Mouse (Mus musculus) heart, postnatal 0 days (tissue): Measurements from ENCODE around the gene Mettl1. TPM values are rescaled to one million over a fixed set of nuclear protein-coding genes. Genes with fewer than 3 reads are reported as not detected.
"Not testable (repeated sequence)": the region's sequence is repeated elsewhere in the genome, so short reads cannot be mapped to it uniquely, and the experiment has no call there.

Experiments used
- ATAC-seq: fragments of 200-750 bp; cut with Nextera tagmentation; 2 replicates; pipeline ENCODE4 v1.8.0; 2017; ENCODE audit warnings: low read depth, moderate number of reproducible peaks, moderate library complexity; ENCODE audit not compliant: insufficient read depth
- DNase-seq: peaks from one replicate; pipeline ENCODE4 v3.0.0-alpha.2; 2016; ENCODE audit warnings: low spot score
- H3K27ac ChIP-seq: fragments of 300-500 bp; sonication (generic); 2 replicates; pipeline ENCODE4 v1.5.1; 2014; ENCODE audit warnings: low read depth, mild to moderate bottlenecking
- H3K27me3 ChIP-seq: fragments of 300-500 bp; sonication (generic); 2 replicates; pipeline ENCODE4 v1.6.1; 2014; ENCODE audit warnings: low read length, mixed read lengths; ENCODE audit not compliant: control insufficient read depth, insufficient read depth
- H3K36me3 ChIP-seq: fragments of 300-500 bp; sonication (generic); replicated peaks from 2 replicates; pipeline ENCODE4 v1.6.1; 2014; ENCODE audit warnings: low read length, mixed read lengths; ENCODE audit not compliant: control insufficient read depth, insufficient read depth
- H3K4me1 ChIP-seq: fragments of 300-500 bp; sonication (generic); 2 replicates; pipeline ENCODE4 v1.6.1; 2014; ENCODE audit warnings: antibody characterized with exemption; ENCODE audit not compliant: control insufficient read depth, insufficient read depth
- H3K4me2 ChIP-seq: fragments of 300-500 bp; sonication (generic); 2 replicates; pipeline ENCODE4 v1.6.1; 2014; ENCODE audit warnings: low read depth, mild to moderate bottlenecking, low read length, moderate library complexity
- H3K4me3 ChIP-seq: fragments of 300-500 bp; sonication (generic); 2 replicates; pipeline ENCODE4 v1.5.1; 2014; ENCODE audit warnings: low read depth, low read length
- H3K9ac ChIP-seq: fragments of 300-500 bp; sonication (generic); replicated peaks from 2 replicates; pipeline ENCODE4 v1.6.1; 2014; ENCODE audit warnings: low read depth, low read length, mixed read lengths
- H3K9me3 ChIP-seq: fragments of 300-500 bp; sonication (generic); replicated peaks from 2 replicates; pipeline ENCODE4 v1.6.1; 2016; ENCODE audit warnings: low read length; ENCODE audit not compliant: control insufficient read depth
- CTCF ChIP-seq: IDR thresholded peaks from 2 replicates; pipeline ENCODE4 v1.5.1; 2016; ENCODE audit warnings: antibody characterized with exemption, control low read depth, low read depth
- EP300 ChIP-seq: IDR thresholded peaks from 2 replicates; pipeline ENCODE4 v1.6.1; 2016; ENCODE audit warnings: antibody characterized with exemption, low read depth
- WGBS: fragments of 180-500 bp; shearing (Covaris S2); extraction: QIAGEN DNeasy Blood & Tissue Kit; methylation state at CpG from one replicate; pipeline ENCODE4 v1.1.7; 2014; 5-methylcytosine and 5-hydroxymethylcytosine counted together
- polyA plus RNA-seq: library from polyadenylated mRNA; unstranded; fragments of >200 nt; fragmentation: Nextera tagmentation; extraction: Ambion mirVana; gene quantifications from 2 replicates; pipeline ENCODE4 v1.2.1, GENCODE M21; 2015
- total RNA-seq: library from RNA; depleted of rRNA; stranded (reverse); fragments of >200 nt; gene quantifications from 2 replicates; pipeline ENCODE4 v1.2.3, GENCODE M21; 2014; ENCODE audit warnings: low replicate concordance

Mettl1 gene
- total and polyA plus RNA-seq, 2 experiments from 2014 or later = 9.2 to 19.6 TPM

- 8% methylated on average over 30 of the region's 30 CpGs for WGBS
- ATAC-seq = peak; percentile 22; the same call in 1 of the 2 replicates
- Histone ChIP-seq H3K9ac (peak overlapping the region; percentile 81), H3K4me3 (peak overlapping the region; percentile 89), H3K27me3 (no peaks in the 10 kb centered on the region), H3K4me1 (peaks cover 19% of the 10 kb centered on the region), H3K27ac (peak overlapping the region; percentile 89), H3K36me3 (peaks cover 39% of the 10 kb centered on the region), H3K4me2 (peak overlapping the region; percentile 80), H3K9me3 (no peaks in the 10 kb centered on the region)
- DNase-seq = no peak
- TF ChIP-seq CTCF = no peak
- TF ChIP-seq EP300 = no peak
Observed at GRCm38 (mm10) chr10:127069281-127070189, 28.3 kb downstream of the Mettl1 start.

DNA sequence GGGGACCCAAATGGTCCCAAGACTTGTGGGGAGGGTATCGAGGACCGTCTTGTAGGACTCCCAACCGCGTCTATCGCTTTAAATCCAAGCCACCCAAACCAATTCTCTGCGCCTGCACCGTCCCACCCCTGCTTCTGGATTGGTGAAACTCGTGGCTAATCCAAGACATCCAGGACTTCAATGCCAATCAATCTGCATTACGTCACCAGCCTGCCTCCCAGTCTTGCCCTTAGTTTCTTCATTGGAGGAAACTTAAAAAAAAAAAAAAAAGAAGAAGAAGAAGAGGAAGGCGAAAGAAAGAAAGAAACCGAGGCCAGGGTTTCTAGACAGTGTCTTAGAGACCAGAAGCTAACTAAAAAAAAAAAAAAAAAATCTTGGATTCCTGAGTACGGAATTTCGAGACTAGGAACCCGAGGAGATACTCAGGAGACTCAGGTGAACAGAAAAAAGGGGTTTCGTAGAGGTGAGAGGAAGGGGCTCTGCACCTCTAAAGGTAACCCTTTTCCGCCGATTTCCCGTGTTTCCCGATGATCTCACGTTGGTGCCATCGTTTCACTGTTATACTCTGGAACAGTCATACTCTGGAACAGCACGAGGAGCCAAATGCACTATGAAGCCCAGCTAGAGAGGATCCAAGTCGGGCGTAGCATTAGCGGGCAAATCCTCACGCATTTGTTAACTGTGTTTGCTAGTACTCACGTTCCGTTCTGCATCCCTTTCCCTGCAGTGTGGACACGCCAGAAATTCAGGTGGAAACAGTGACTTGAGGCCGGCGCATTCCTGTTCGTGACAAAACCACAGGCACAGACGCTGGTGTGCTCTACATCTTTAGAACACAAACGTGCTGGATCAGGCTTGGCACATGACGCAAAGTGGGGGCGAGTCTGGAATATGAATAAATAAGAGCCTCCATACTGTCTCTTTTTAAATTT, 29.2 kb downstream of the Mettl1 start, which contains the start of gene Tspan31:
Gene Tspan31, minus strand, starts transcription at position 75 of the 932 bp plus-strand sequence.
- Histone ChIP-seq H3K9me3 (no peaks in the 10 kb centered on the region), H3K27me3 (peaks cover 6% of the 10 kb centered on the region), H3K4me2 (peak within 1 kb of the TSS; percentile 80), H3K27ac (peak within 1 kb of the TSS; percentile 89), H3K36me3 (peaks cover 31% of the 10 kb centered on the region), H3K4me1 (peaks cover 15% of the 10 kb centered on the region), H3K4me3 (peak within 1 kb of the TSS; percentile 89), H3K9ac (peak within 1 kb of the TSS; percentile 81)
- peak; percentile 98 for DNase-seq
- WGBS = 1% methylated on average over 36 of the region's 36 CpGs
- TF ChIP-seq EP300 (no peak), CTCF (no peak)
- peak; percentile 91 for ATAC-seq

- no peak overlapping the region; the same call in 1 of the 2 replicates for H3K9ac ChIP-seq
- H3K4me2 ChIP-seq = peak overlapping the region; percentile 80
- H3K36me3 ChIP-seq = peaks cover 23% of the 10 kb centered on the region
- no peak overlapping the region for H3K27ac ChIP-seq
- TF ChIP-seq CTCF = no peak
- TF ChIP-seq EP300 = no peak
- H3K9me3 ChIP-seq = no peaks in the 10 kb centered on the region
- peaks cover 15% of the 10 kb centered on the region for H3K4me1 ChIP-seq
- no peak for DNase-seq
- no peak for ATAC-seq
- 68% methylated on average over 9 of the region's 9 CpGs for WGBS
- H3K4me3 ChIP-seq = peak overlapping the region; percentile 89; the same call in 1 of the 2 replicates
- H3K27me3 ChIP-seq = peaks cover 13% of the 10 kb centered on the region
Observed at GRCm38 (mm10) chr10:127071203-127071602, 30.0 kb downstream of the Mettl1 start.

- not testable (repeated sequence) for H3K9me3 ChIP-seq, H3K4me2 ChIP-seq, H3K9ac ChIP-seq, H3K27ac ChIP-seq, DNase-seq, ATAC-seq, H3K4me3 ChIP-seq
- Histone ChIP-seq H3K27me3 (peaks cover 22% of the 10 kb centered on the region), H3K4me1 (peaks cover 15% of the 10 kb centered on the region), H3K36me3 (peaks cover 12% of the 10 kb centered on the region)
- whole genome bisulfite sequencing = 77% methylated on average over 4 of the region's 4 CpGs
Observed at GRCm38 (mm10) chr10:127072270-127072669, 31.1 kb downstream of the Mettl1 start.

GRCm38 (mm10) chr10:127072969-127073368, 31.8 kb downstream of the Mettl1 start:
- H3K4me3 ChIP-seq, H3K9ac ChIP-seq, H3K4me2 ChIP-seq, H3K9me3 ChIP-seq, H3K36me3 ChIP-seq, H3K27ac ChIP-seq, DNase-seq, ATAC-seq: not testable (repeated sequence)
- H3K27me3 ChIP-seq = peaks cover 29% of the 10 kb centered on the region
- 77% methylated on average over 2 of the region's 2 CpGs for WGBS
- peaks cover 15% of the 10 kb centered on the region for H3K4me1 ChIP-seq
